Mouse (Mus musculus) heart, adult 18-20 months (tissue): ENCODE measurements at regions not wholly inside any gene's neighbourhood (a gene's known extent, or its start where the extent isn't known, plus 50 kb on each side); places are given as distances from the start of the nearest gene placed in this dataset.

Experiments used
- DNase-seq, 2 experiments: peaks; one replicate each; pipeline ENCODE4 v3.0.0; 2021 to 2022; ENCODE audit warnings: mixed read lengths in 1 of 2

DNA sequence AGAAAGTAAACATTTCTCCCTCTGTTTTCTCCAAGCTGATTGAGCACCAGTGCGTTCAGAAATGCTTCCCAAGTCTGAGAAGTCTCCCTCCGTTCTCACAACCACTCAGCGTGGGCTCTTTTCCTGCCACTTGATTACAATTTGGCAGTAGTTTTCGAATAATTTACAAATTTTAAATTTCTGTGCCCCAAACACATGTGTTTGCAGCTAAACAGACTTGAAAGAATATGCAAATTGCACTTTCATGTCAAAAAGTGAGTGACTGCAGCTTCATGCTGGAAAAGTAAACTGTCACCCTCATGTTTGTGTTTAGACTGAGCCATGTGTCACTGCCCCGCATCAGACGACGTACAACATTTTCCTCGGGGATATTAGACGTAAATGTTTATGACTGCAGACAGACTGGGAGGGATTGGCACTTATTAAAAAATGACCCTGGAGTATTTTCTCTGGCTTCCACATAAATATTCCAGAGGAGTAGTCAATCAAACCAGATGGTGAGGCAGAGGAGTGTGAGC, 70.6 kb upstream of the Six2 start:
- no peak for DNase-seq

DNA sequence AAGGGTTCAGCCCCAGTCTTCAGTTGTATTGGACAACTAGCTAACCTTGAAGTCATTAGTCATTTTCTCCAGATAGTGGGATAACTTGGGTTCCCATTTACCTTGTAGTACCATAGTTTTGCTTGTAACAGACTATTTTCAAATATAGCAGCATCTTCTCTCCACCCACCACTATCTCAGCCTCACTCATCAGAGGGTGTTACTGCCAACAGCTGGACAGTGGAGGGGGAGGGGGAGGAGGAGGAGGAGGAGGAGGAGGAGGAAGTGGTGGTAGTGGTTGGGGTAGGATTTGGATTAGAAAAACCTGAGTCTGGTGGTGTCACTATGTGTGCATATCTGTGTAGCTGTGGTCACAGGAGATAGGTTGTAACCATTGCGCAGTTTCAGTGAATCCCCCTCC, 69.6 kb upstream of the Six2 start:
- DNase-seq = no peak

DNA sequence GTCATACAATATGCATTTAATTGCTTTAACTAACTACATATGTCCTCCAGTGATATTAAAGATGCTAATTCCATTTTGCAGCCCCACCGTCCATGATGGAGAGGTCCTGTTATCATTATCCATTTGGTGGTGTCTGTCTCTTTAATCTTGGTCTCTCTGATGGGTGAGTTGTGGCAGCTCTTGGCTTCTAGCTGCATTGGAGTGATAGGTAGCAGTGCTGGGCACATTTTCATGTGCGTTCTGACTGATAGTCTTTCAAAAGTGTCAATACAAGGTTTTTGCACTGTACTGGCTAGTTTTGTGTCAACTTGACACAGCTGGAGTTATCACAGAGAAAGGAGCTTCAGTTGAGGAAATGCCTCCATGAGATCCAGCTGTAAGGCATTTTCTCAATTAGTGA, 67.5 kb upstream of the Six2 start:
- no peak for DNase-seq

DNA sequence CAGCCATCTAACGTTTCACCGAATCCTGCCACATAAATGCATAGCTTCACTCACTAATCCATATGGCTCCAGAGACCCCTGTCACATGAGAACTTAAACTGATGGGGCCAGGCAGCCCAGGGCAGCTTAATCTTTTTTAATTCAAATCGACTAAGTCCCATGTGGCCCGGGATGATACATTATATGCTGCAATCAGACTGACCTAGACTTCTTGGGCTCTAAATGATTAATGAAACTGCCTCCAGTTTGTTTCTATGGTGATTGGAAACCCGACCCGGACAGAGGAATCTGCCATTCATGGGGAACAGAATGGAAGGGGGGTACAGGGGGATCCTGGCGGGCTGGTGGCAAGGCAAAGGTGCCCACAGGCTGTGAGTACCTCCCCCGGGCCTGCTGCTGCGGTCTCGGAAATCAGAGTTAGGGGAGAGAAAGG, 60.6 kb upstream of the Six2 start:
- no peak for DNase-seq

DNA sequence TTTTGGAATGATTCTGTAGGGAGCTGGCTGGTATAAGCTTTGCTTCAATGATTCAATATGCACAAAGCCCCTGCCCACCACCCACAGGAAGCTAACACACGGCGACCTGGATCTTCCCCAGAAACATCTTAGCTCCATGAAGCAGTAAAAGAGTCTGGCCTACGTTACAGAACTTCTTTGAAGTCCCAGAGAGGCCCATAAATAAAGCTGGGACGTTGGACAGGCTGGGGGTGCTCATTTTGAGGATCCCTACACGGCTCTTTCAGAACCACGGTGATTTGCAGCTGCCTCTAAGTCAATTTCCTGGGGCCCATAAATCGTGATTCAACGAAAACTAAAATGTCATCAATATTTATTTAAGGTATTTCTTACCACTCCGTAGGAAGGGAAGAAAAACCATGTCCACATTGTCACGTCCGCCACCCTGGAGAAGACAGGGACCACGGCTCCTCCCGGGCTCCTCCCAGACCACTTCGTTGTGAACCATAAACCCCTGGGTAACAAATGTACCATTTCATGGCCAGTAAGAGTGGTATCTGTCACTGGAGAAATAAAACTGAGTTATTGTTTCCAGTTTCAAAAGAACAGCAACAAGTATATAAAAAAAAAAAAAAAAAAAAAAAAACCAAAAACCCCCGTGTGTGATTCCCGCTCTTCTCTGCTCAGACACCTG, 60.0 kb upstream of the Six2 start:
- DNase-seq = no peak
